Mouse (Mus musculus): ENCODE measurements around the gene Camk2d. TPM values are rescaled to one million over a fixed set of nuclear protein-coding genes. Genes with fewer than 3 reads are reported as not detected.

Gene Camk2d
- polyA plus RNA-seq, 1 experiment from 2014 or later = 109 TPM

- no peaks in the 10 kb centered on the region for H3K9me3 ChIP-seq (ENCODE audit: control insufficient read depth, low read length)
- no peak overlapping the region for H3K4me2 ChIP-seq (replicated peaks)
- peak; percentile 34; the same call in 1 of the 2 replicates for ATAC-seq (ENCODE audit: low FRiP score)
- no peaks in the 10 kb centered on the region for H3K36me3 ChIP-seq (replicated peaks; ENCODE audit: control insufficient read depth, insufficient read depth)
- no peak overlapping the region for H3K4me3 ChIP-seq (replicated peaks; ENCODE audit: low read length)
- WGBS = 76% methylated on average over 2 of the region's 2 CpGs
- no peak for DNase-seq (ENCODE audit: low spot score)
- no peaks in the 10 kb centered on the region for H3K4me1 ChIP-seq (replicated peaks; ENCODE audit: control insufficient read depth, insufficient read depth, low read length)
- no peaks in the 10 kb centered on the region for H3K27me3 ChIP-seq (ENCODE audit: control insufficient read depth, insufficient read depth, low read length)
- no peak overlapping the region for H3K9ac ChIP-seq
- no peak overlapping the region for H3K27ac ChIP-seq
Observed at GRCm38 (mm10) chr3:126793035-126793964, 197.2 kb downstream of the Camk2d start.

- no peak overlapping the region for H3K27ac ChIP-seq
- no peaks in the 10 kb centered on the region for H3K27me3 ChIP-seq (ENCODE audit: control insufficient read depth, insufficient read depth, low read length)
- DNase-seq (ENCODE audit: low spot score) = no peak
- no peak for ATAC-seq (ENCODE audit: low FRiP score)
- WGBS = 90% methylated on average over 3 of the region's 3 CpGs
- no peak overlapping the region for H3K4me2 ChIP-seq (replicated peaks)
- 0 out of 2 replicates have a peak, but pooled peaks cover 3% of the 10 kb centered on the region for H3K36me3 ChIP-seq (replicated peaks; ENCODE audit: control insufficient read depth, insufficient read depth)
- no peaks in the 10 kb centered on the region for H3K9me3 ChIP-seq (ENCODE audit: control insufficient read depth, low read length)
- H3K9ac ChIP-seq = no peak overlapping the region
- H3K4me3 ChIP-seq (replicated peaks; ENCODE audit: low read length) = no peak overlapping the region
- H3K4me1 ChIP-seq (replicated peaks; ENCODE audit: control insufficient read depth, insufficient read depth, low read length) = no peaks in the 10 kb centered on the region
Observed at GRCm38 (mm10) chr3:126795904-126796303, 199.8 kb downstream of the Camk2d start.

GRCm38 (mm10) chr3:126797025-126797424, 200.9 kb downstream of the Camk2d start:
- no peak for ATAC-seq (ENCODE audit: low FRiP score)
- 96% methylated on average over 3 of the region's 3 CpGs for WGBS

GRCm38 (mm10) chr3:126797810-126798209, 201.7 kb downstream of the Camk2d start:
- Histone ChIP-seq H3K9ac (no peak overlapping the region), H3K4me2 (replicated peaks) (no peak overlapping the region), H3K27ac (no peak overlapping the region), H3K36me3 (replicated peaks; ENCODE audit: control insufficient read depth, insufficient read depth) (0 out of 2 replicates have a peak, but pooled peaks cover 3% of the 10 kb centered on the region), H3K4me1 (replicated peaks; ENCODE audit: control insufficient read depth, insufficient read depth, low read length) (no peaks in the 10 kb centered on the region), H3K27me3 (ENCODE audit: control insufficient read depth, insufficient read depth, low read length) (no peaks in the 10 kb centered on the region), H3K9me3 (ENCODE audit: control insufficient read depth, low read length) (no peaks in the 10 kb centered on the region), H3K4me3 (replicated peaks; ENCODE audit: low read length) (no peak overlapping the region)
- ATAC-seq (ENCODE audit: low FRiP score) (no peak), DNase-seq (ENCODE audit: low spot score) (no peak)
- 94% methylated on average over 3 of the region's 3 CpGs for WGBS

More at GRCm38 (mm10) chr3:126797025-126797424, 200.9 kb downstream of the Camk2d start:
- Histone ChIP-seq H3K27me3 (ENCODE audit: control insufficient read depth, insufficient read depth, low read length) (no peaks in the 10 kb centered on the region), H3K4me2 (replicated peaks) (no peak overlapping the region), H3K4me1 (replicated peaks; ENCODE audit: control insufficient read depth, insufficient read depth, low read length) (no peaks in the 10 kb centered on the region), H3K9ac (no peak overlapping the region), H3K27ac (no peak overlapping the region), H3K9me3 (ENCODE audit: control insufficient read depth, low read length) (no peaks in the 10 kb centered on the region), H3K36me3 (replicated peaks; ENCODE audit: control insufficient read depth, insufficient read depth) (0 out of 2 replicates have a peak, but pooled peaks cover 3% of the 10 kb centered on the region), H3K4me3 (replicated peaks; ENCODE audit: low read length) (no peak overlapping the region)
- no peak for DNase-seq (ENCODE audit: low spot score)

GRCm38 (mm10) chr3:126802988-126803387, 206.9 kb downstream of the Camk2d start:
- WGBS = 94% methylated on average over 6 of the region's 6 CpGs
- no peaks in the 10 kb centered on the region for H3K27me3 ChIP-seq (ENCODE audit: control insufficient read depth, insufficient read depth, low read length)
- no peak overlapping the region for H3K4me3 ChIP-seq (replicated peaks; ENCODE audit: low read length)
- DNase-seq (ENCODE audit: low spot score) = no peak
- no peak overlapping the region for H3K9ac ChIP-seq
- H3K4me2 ChIP-seq (replicated peaks) = no peak overlapping the region
- 0 out of 2 replicates have a peak, but pooled peaks cover 3% of the 10 kb centered on the region for H3K36me3 ChIP-seq (replicated peaks; ENCODE audit: control insufficient read depth, insufficient read depth)
- H3K4me1 ChIP-seq (replicated peaks; ENCODE audit: control insufficient read depth, insufficient read depth, low read length) = no peaks in the 10 kb centered on the region
- no peak for ATAC-seq (ENCODE audit: low FRiP score)
- no peaks in the 10 kb centered on the region for H3K9me3 ChIP-seq (ENCODE audit: control insufficient read depth, low read length)
- no peak overlapping the region for H3K27ac ChIP-seq

- DNase-seq (ENCODE audit: low spot score) (no peak), ATAC-seq (ENCODE audit: low FRiP score) (no peak)
- H3K4me1 ChIP-seq (replicated peaks; ENCODE audit: control insufficient read depth, insufficient read depth, low read length) = no peaks in the 10 kb centered on the region
- no peak overlapping the region for H3K9ac ChIP-seq
- no peaks in the 10 kb centered on the region for H3K27me3 ChIP-seq (ENCODE audit: control insufficient read depth, insufficient read depth, low read length)
- H3K36me3 ChIP-seq (replicated peaks; ENCODE audit: control insufficient read depth, insufficient read depth) = no peaks in the 10 kb centered on the region
- no peak overlapping the region for H3K4me3 ChIP-seq (replicated peaks; ENCODE audit: low read length)
- no peak overlapping the region for H3K4me2 ChIP-seq (replicated peaks)
- WGBS = 72% methylated on average over 5 of the region's 5 CpGs
- no peak overlapping the region for H3K27ac ChIP-seq
- no peaks in the 10 kb centered on the region for H3K9me3 ChIP-seq (ENCODE audit: control insufficient read depth, low read length)
Observed at GRCm38 (mm10) chr3:126804968-126805367, 208.9 kb downstream of the Camk2d start.

GRCm38 (mm10) chr3:126806145-126806544, 210.0 kb downstream of the Camk2d start:
- no peak overlapping the region for H3K4me3 ChIP-seq (replicated peaks; ENCODE audit: low read length)
- DNase-seq (ENCODE audit: low spot score) (no peak), ATAC-seq (ENCODE audit: low FRiP score) (no peak)
- no peaks in the 10 kb centered on the region for H3K4me1 ChIP-seq (replicated peaks; ENCODE audit: control insufficient read depth, insufficient read depth, low read length)
- H3K9ac ChIP-seq = no peak overlapping the region
- H3K36me3 ChIP-seq (replicated peaks; ENCODE audit: control insufficient read depth, insufficient read depth) = no peaks in the 10 kb centered on the region
- 39% methylated on average over 4 of the region's 4 CpGs for WGBS
- no peak overlapping the region for H3K4me2 ChIP-seq (replicated peaks)
- H3K27me3 ChIP-seq (ENCODE audit: control insufficient read depth, insufficient read depth, low read length) = no peaks in the 10 kb centered on the region
- no peak overlapping the region for H3K27ac ChIP-seq
- H3K9me3 ChIP-seq (ENCODE audit: control insufficient read depth, low read length) = no peaks in the 10 kb centered on the region

- H3K4me1 ChIP-seq (replicated peaks; ENCODE audit: control insufficient read depth, insufficient read depth, low read length) = no peaks in the 10 kb centered on the region
- H3K36me3 ChIP-seq (replicated peaks; ENCODE audit: control insufficient read depth, insufficient read depth) = no peaks in the 10 kb centered on the region
- ATAC-seq (ENCODE audit: low FRiP score) = no peak
- WGBS = 75% methylated on average over 3 of the region's 3 CpGs
- H3K27ac ChIP-seq = no peak overlapping the region
- H3K4me2 ChIP-seq (replicated peaks) = no peak overlapping the region
- H3K9ac ChIP-seq = no peak overlapping the region
- no peak overlapping the region for H3K4me3 ChIP-seq (replicated peaks; ENCODE audit: low read length)
- H3K9me3 ChIP-seq (ENCODE audit: control insufficient read depth, low read length) = no peaks in the 10 kb centered on the region
- no peaks in the 10 kb centered on the region for H3K27me3 ChIP-seq (ENCODE audit: control insufficient read depth, insufficient read depth, low read length)
- DNase-seq (ENCODE audit: low spot score) = no peak
Observed at GRCm38 (mm10) chr3:126809915-126810314, 213.8 kb downstream of the Camk2d start.

GRCm38 (mm10) chr3:126810372-126811090, 214.4 kb downstream of the Camk2d start:
- H3K27me3 ChIP-seq (ENCODE audit: control insufficient read depth, insufficient read depth, low read length) = no peaks in the 10 kb centered on the region
- no peak overlapping the region for H3K4me2 ChIP-seq (replicated peaks)
- H3K4me3 ChIP-seq (replicated peaks; ENCODE audit: low read length) = no peak overlapping the region
- DNase-seq (ENCODE audit: low spot score) (no peak), ATAC-seq (ENCODE audit: low FRiP score) (no peak)
- H3K36me3 ChIP-seq (replicated peaks; ENCODE audit: control insufficient read depth, insufficient read depth) = no peaks in the 10 kb centered on the region
- no peaks in the 10 kb centered on the region for H3K4me1 ChIP-seq (replicated peaks; ENCODE audit: control insufficient read depth, insufficient read depth, low read length)
- H3K9me3 ChIP-seq (ENCODE audit: control insufficient read depth, low read length) = no peaks in the 10 kb centered on the region
- 90% methylated on average over 5 of the region's 5 CpGs for WGBS
- H3K9ac ChIP-seq = no peak overlapping the region
- H3K27ac ChIP-seq = no peak overlapping the region
